Mouse (Mus musculus) neural tube, embryonic 13.5 days (tissue): ENCODE measurements at regions not wholly inside any gene's neighbourhood (a gene's known extent, or its start where the extent isn't known, plus 50 kb on each side); places are given as distances from the start of the nearest gene placed in this dataset.

Source experiments
- ATAC-seq: fragments of 200-750 bp; cut with Nextera tagmentation; 2 replicates; pipeline ENCODE4 v1.8.0; 2017; ENCODE audit warnings: low read depth, mild to moderate bottlenecking, moderate TSS enrichment, moderate library complexity
- H3K27ac ChIP-seq: fragments of 300-500 bp; sonication (generic); replicated peaks from 2 replicates; pipeline ENCODE4 v1.5.1; 2015; ENCODE audit warnings: moderate library complexity, mild to moderate bottlenecking, inconsistent platforms
- H3K27me3 ChIP-seq: fragments of 300-500 bp; sonication (generic); 2 replicates; pipeline ENCODE4 v1.6.1; 2015; ENCODE audit warnings: mild to moderate bottlenecking, inconsistent platforms
- H3K36me3 ChIP-seq: fragments of 300-500 bp; sonication (generic); 2 replicates; pipeline ENCODE4 v1.6.1; 2015; ENCODE audit warnings: mild to moderate bottlenecking, inconsistent platforms
- H3K4me1 ChIP-seq: fragments of 300-500 bp; sonication (generic); replicated peaks from 2 replicates; pipeline ENCODE4 v1.6.1; 2015; ENCODE audit warnings: inconsistent platforms
- H3K4me2 ChIP-seq: fragments of 300-500 bp; sonication (generic); 2 replicates; pipeline ENCODE4 v1.6.1; 2015; ENCODE audit warnings: inconsistent platforms, mild to moderate bottlenecking, moderate library complexity
- H3K4me3 ChIP-seq: fragments of 300-500 bp; sonication (generic); 2 replicates; pipeline ENCODE4 v1.5.1; 2015; ENCODE audit warnings: mild to moderate bottlenecking, inconsistent platforms
- H3K9ac ChIP-seq: fragments of 300-500 bp; sonication (generic); 2 replicates; pipeline ENCODE4 v1.6.1; 2015; ENCODE audit warnings: moderate library complexity, mild to moderate bottlenecking, inconsistent platforms
- H3K9me3 ChIP-seq: fragments of 300-500 bp; sonication (generic); 2 replicates; pipeline ENCODE4 v1.6.1; 2016; ENCODE audit warnings: inconsistent platforms
- WGBS: fragments of 180-500 bp; shearing (Covaris S2); methylation state at CpG from one replicate; pipeline ENCODE4 v1.1.7; 2015; 5-methylcytosine and 5-hydroxymethylcytosine counted together

- Histone ChIP-seq H3K36me3 (no peaks in the 10 kb centered on the region), H3K4me2 (no peak overlapping the region), H3K4me3 (no peak overlapping the region)
These were observed 290.2 kb upstream of the Arhgef26 start for GRCm38 (mm10) chr3:62047704-62048506.

GRCm38 (mm10) chr3:62054237-62054636 is 283.9 kb upstream of the Arhgef26 start:
- Histone ChIP-seq H3K9ac (no peak overlapping the region), H3K27me3 (no peaks in the 10 kb centered on the region), H3K4me3 (no peak overlapping the region), H3K4me1 (no peaks in the 10 kb centered on the region), H3K36me3 (no peaks in the 10 kb centered on the region), H3K4me2 (no peak overlapping the region), H3K27ac (no peak overlapping the region), H3K9me3 (no peaks in the 10 kb centered on the region)
- WGBS, result 91% methylated on average over 1 of the region's 1 CpGs
- ATAC-seq, result no peak

More at GRCm38 (mm10) chr3:62047704-62048506, 290.2 kb upstream of the Arhgef26 start:
- H3K4me1 ChIP-seq, result no peaks in the 10 kb centered on the region
- WGBS, result 53% methylated on average over 4 of the region's 4 CpGs
- peak; percentile 76 for ATAC-seq
- no peak overlapping the region for H3K9ac ChIP-seq
- peak overlapping the region; percentile 1; the same call in 1 of the 2 replicates for H3K27ac ChIP-seq
- H3K27me3 ChIP-seq, result no peaks in the 10 kb centered on the region
- H3K9me3 ChIP-seq, result no peaks in the 10 kb centered on the region

GRCm38 (mm10) chr3:62078511-62078910 is 259.6 kb upstream of the Arhgef26 start:
- Histone ChIP-seq H3K36me3 (no peaks in the 10 kb centered on the region), H3K4me3 (no peak overlapping the region), H3K4me1 (no peaks in the 10 kb centered on the region), H3K9ac (no peak overlapping the region), H3K9me3 (no peaks in the 10 kb centered on the region), H3K4me2 (no peak overlapping the region), H3K27me3 (no peaks in the 10 kb centered on the region), H3K27ac (no peak overlapping the region)
- ATAC-seq, result no peak
- 71% methylated on average over 2 of the region's 2 CpGs for WGBS

- Histone ChIP-seq H3K4me2 (no peak overlapping the region), H3K36me3 (no peaks in the 10 kb centered on the region), H3K9ac (no peak overlapping the region), H3K27me3 (no peaks in the 10 kb centered on the region), H3K4me1 (no peaks in the 10 kb centered on the region), H3K27ac (no peak overlapping the region), H3K9me3 (no peaks in the 10 kb centered on the region), H3K4me3 (no peak overlapping the region)
- ATAC-seq, result no peak
These were observed 252.6 kb upstream of the Arhgef26 start for GRCm38 (mm10) chr3:62085544-62085943.

- H3K4me1 ChIP-seq, result no peaks in the 10 kb centered on the region
- H3K4me3 ChIP-seq, result no peak overlapping the region
- H3K36me3 ChIP-seq, result no peaks in the 10 kb centered on the region
- WGBS, result 87% methylated on average over 1 of the region's 1 CpGs
- H3K27ac ChIP-seq, result no peak overlapping the region
- H3K4me2 ChIP-seq, result no peak overlapping the region
- no peaks in the 10 kb centered on the region for H3K9me3 ChIP-seq
- H3K27me3 ChIP-seq, result no peaks in the 10 kb centered on the region
- no peak for ATAC-seq
- no peak overlapping the region for H3K9ac ChIP-seq
These were observed 250.9 kb upstream of the Arhgef26 start for GRCm38 (mm10) chr3:62087215-62087614.

GRCm38 (mm10) chr3:62103101-62103500 is 235.0 kb upstream of the Arhgef26 start:
- H3K9me3 ChIP-seq, result no peaks in the 10 kb centered on the region
- H3K27ac ChIP-seq, result no peak overlapping the region
- ATAC-seq, result no peak
- H3K36me3 ChIP-seq, result no peaks in the 10 kb centered on the region
- no peaks in the 10 kb centered on the region for H3K4me1 ChIP-seq
- H3K4me3 ChIP-seq, result no peak overlapping the region
- H3K27me3 ChIP-seq, result no peaks in the 10 kb centered on the region
- 57% methylated on average over 5 of the region's 5 CpGs for WGBS
- no peak overlapping the region for H3K4me2 ChIP-seq
- H3K9ac ChIP-seq, result no peak overlapping the region

- Histone ChIP-seq H3K4me3 (no peak overlapping the region), H3K4me2 (no peak overlapping the region), H3K27me3 (no peaks in the 10 kb centered on the region), H3K36me3 (no peaks in the 10 kb centered on the region), H3K4me1 (no peaks in the 10 kb centered on the region), H3K9ac (no peak overlapping the region), H3K27ac (no peak overlapping the region), H3K9me3 (no peaks in the 10 kb centered on the region)
- ATAC-seq, result no peak
These were observed 234.3 kb upstream of the Arhgef26 start for GRCm38 (mm10) chr3:62103872-62104271.

- H3K27ac ChIP-seq, result no peak overlapping the region
- H3K9ac ChIP-seq, result no peak overlapping the region
- no peaks in the 10 kb centered on the region for H3K27me3 ChIP-seq
- 23% methylated on average over 1 of the region's 1 CpGs for WGBS
- H3K36me3 ChIP-seq, result no peaks in the 10 kb centered on the region
- H3K4me3 ChIP-seq, result no peak overlapping the region
- no peaks in the 10 kb centered on the region for H3K4me1 ChIP-seq
- H3K9me3 ChIP-seq, result no peaks in the 10 kb centered on the region
- no peak for ATAC-seq
- H3K4me2 ChIP-seq, result no peak overlapping the region
These were observed 233.6 kb upstream of the Arhgef26 start for GRCm38 (mm10) chr3:62104560-62104959.

GRCm38 (mm10) chr3:62107339-62107738 is 230.8 kb upstream of the Arhgef26 start:
- Histone ChIP-seq H3K4me1 (no peaks in the 10 kb centered on the region), H3K27ac (no peak overlapping the region), H3K36me3 (no peaks in the 10 kb centered on the region), H3K9ac (no peak overlapping the region), H3K9me3 (no peaks in the 10 kb centered on the region), H3K4me3 (no peak overlapping the region), H3K4me2 (no peak overlapping the region), H3K27me3 (no peaks in the 10 kb centered on the region)
- ATAC-seq, result no peak
